Mouse (Mus musculus): Measurements from ENCODE around the gene Greb1.

GRCm38 (mm10) chr12:16649819-16650218 is 150.9 kb downstream of the Greb1 start:
- TF ChIP-seq CTCF (IDR thresholded peaks at IDR 0.05; ENCODE audit: low read depth, low read length) (no peak), GATA1 (IDR thresholded peaks at IDR 0.05; ENCODE audit: borderline replicate concordance, low read length) (no peak), TAL1 (conservative IDR thresholded peaks at IDR 0.05; ENCODE audit: low read depth, low read length) (no peak)

Data from G1E (cell line).